In the genomic region with DNA sequence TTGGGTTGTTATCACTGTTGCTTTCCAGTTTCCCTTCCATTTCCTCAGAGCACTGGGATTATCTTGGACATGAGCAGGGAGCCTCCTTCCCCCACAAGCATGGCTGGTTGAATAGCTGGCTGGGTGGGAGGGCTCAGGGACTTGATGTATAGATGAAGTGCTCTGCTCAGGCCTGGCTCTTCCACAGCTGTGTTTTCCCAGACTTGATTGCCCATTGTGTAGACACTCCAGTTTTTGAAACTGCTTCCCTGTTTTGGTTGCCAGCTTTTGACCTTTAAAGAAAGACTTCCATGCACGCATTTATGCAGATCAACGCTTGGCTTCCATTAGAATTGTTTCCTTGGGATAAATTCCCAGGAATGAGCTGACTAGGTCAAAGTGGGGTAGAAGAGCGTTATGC, we compare ENCODE assay signal across 21 mouse cellular contexts. TPM values are rescaled to one million over a fixed set of nuclear protein-coding genes. Genes with fewer than 3 reads are reported as not detected.
A peak's percentile ranks its signal among the peaks of the same experiment; 100 is the strongest.
DNase-seq lines count a peak whose midpoint lies in the region; ATAC-seq lines count a peak whose summit lies in the region.
"Had no signal": no experiment of that assay in that cellular context is flagged by ENCODE, and none has a peak within 500 bp of the region (broad histone marks: within the 10 kb centered on the region; RNA-seq: fewer than 3 reads in every experiment).

No protein-coding gene starts in this region.

- no peak overlapping the region for H3K4me2 ChIP-seq in heart, embryonic 12.5 days
- H3K4me2 ChIP-seq in forebrain, embryonic 16.5 days (ENCODE audit: low read length): no peak overlapping the region
- H3K4me2 ChIP-seq: liver, embryonic 15.5 days; midbrain, embryonic 12.5 days had no signal

- no peak for ATAC-seq in heart, embryonic 12.5 days (ENCODE audit: insufficient number of reproducible peaks, low FRiP score)
- peak; percentile 59; the same call in 1 of the 2 replicates for ATAC-seq in forebrain, embryonic 16.5 days

- H3K27ac ChIP-seq in heart, embryonic 12.5 days (ENCODE audit: poor library complexity, severe bottlenecking): 0 out of 2 replicates have a peak overlapping the region, but pooled peaks have one; percentile 1
- H3K27ac ChIP-seq in embryonic facial prominence, embryonic 10.5 days (replicated peaks): peak overlapping the region; percentile 67
- H3K27ac ChIP-seq in forebrain, embryonic 16.5 days (ENCODE audit: low read length): no peak overlapping the region
- H3K27ac ChIP-seq: hindbrain, embryonic 10.5 days; liver, embryonic 15.5 days; midbrain, embryonic 12.5 days; stomach, postnatal 0 days had no signal

- intact Hi-C loops in heart, postnatal 36 days (cut with DNase I): loop anchor here (2.0 kb wide), 1 partner anchor 56 kb away; no protein-coding TSS in a partner anchor

- no peaks in the 10 kb centered on the region for H3K9me3 ChIP-seq in heart, embryonic 12.5 days (replicated peaks)
- H3K9me3 ChIP-seq in embryonic facial prominence, embryonic 10.5 days: 0 out of 2 replicates have a peak, but pooled peaks cover 4% of the 10 kb centered on the region
- H3K9me3 ChIP-seq in forebrain, embryonic 16.5 days (ENCODE audit: control insufficient read depth, low read length): no peaks in the 10 kb centered on the region
- H3K9me3 ChIP-seq: liver, embryonic 15.5 days; midbrain, embryonic 12.5 days had no signal

- H3K9ac ChIP-seq in heart, embryonic 12.5 days: no peak overlapping the region
- H3K9ac ChIP-seq in forebrain, embryonic 16.5 days (replicated peaks; ENCODE audit: low read depth, low read length): no peak overlapping the region
- H3K9ac ChIP-seq: liver, embryonic 15.5 days; midbrain, embryonic 12.5 days had no signal

- H3K36me3 ChIP-seq in heart, embryonic 12.5 days: no peaks in the 10 kb centered on the region
- H3K36me3 ChIP-seq in embryonic facial prominence, embryonic 10.5 days (replicated peaks): no peaks in the 10 kb centered on the region
- no peaks in the 10 kb centered on the region for H3K36me3 ChIP-seq in forebrain, embryonic 16.5 days (ENCODE audit: control insufficient read depth, insufficient read depth)
- H3K36me3 ChIP-seq: hindbrain, embryonic 10.5 days; liver, embryonic 15.5 days; midbrain, embryonic 12.5 days had no signal

- no peak overlapping the region for H3K4me3 ChIP-seq in heart, embryonic 12.5 days
- H3K4me3 ChIP-seq in embryonic facial prominence, embryonic 10.5 days: no peak overlapping the region
- no peak overlapping the region for H3K4me3 ChIP-seq in forebrain, embryonic 16.5 days (replicated peaks; ENCODE audit: low read length)
- H3K4me3 ChIP-seq: hindbrain, embryonic 10.5 days; left cerebral cortex, adult 2 months; liver, embryonic 15.5 days; midbrain, embryonic 12.5 days had no signal

- H3K4me1 ChIP-seq in heart, embryonic 12.5 days (replicated peaks): peaks cover 44% of the 10 kb centered on the region
- H3K4me1 ChIP-seq in embryonic facial prominence, embryonic 10.5 days: peaks cover 77% of the 10 kb centered on the region
- H3K4me1 ChIP-seq in forebrain, embryonic 16.5 days (replicated peaks; ENCODE audit: control insufficient read depth, insufficient read depth, low read length): peaks cover 4% of the 10 kb centered on the region

- WGBS in heart, embryonic 12.5 days: 84% methylated on average over 3 of the region's 3 CpGs
- WGBS in embryonic facial prominence, embryonic 10.5 days: 78% methylated on average over 3 of the region's 3 CpGs
- 51% methylated on average over 3 of the region's 3 CpGs for WGBS in forebrain, embryonic 16.5 days

- H3K27me3 ChIP-seq in heart, embryonic 12.5 days (replicated peaks): no peaks in the 10 kb centered on the region
- H3K27me3 ChIP-seq in embryonic facial prominence, embryonic 10.5 days (replicated peaks; ENCODE audit: low read depth, poor library complexity, severe bottlenecking): 0 out of 2 replicates have a peak, but pooled peaks cover 2% of the 10 kb centered on the region
- H3K27me3 ChIP-seq in forebrain, embryonic 16.5 days (replicated peaks; ENCODE audit: control insufficient read depth, insufficient read depth, low read length): no peaks in the 10 kb centered on the region
- H3K27me3 ChIP-seq: liver, embryonic 15.5 days; midbrain, embryonic 12.5 days had no signal

- no peak for DNase-seq in heart, postnatal 36 days
- peak; percentile 64 for DNase-seq in ES-CJ7 (ENCODE audit: low read depth, low spot score)
- DNase-seq in embryonic facial prominence, embryonic 10.5 days (ENCODE audit: low spot score): no peak
- DNase-seq in right cerebral cortex, postnatal 4 days: no peak
- DNase-seq in gastrocnemius, postnatal 25 days: no peak
- DNase-seq in kidney, postnatal 10 days: no peak
- DNase-seq: adrenal gland, postnatal 36 days; cerebellum, adult 18-20 months; kidney, adult 18-20 months; liver; lung, postnatal 10 days; thymus, adult 2 months had no signal

RNA-seq across cellular contexts. Expression of gene Ccr7, which starts 32.2 kb away (rescaled TPM):
- polyA plus RNA-seq in heart, embryonic 12.5 days (2016; fragmentation: Nextera tagmentation; extraction: Ambion mirVana): 0.08 TPM in 1 of 2 replicates, not detected in the other
- under 1 TPM; 0.38 to 0.58 TPM for total RNA-seq in heart, postnatal 36 days (2021)
- polyA plus RNA-seq in embryonic facial prominence, embryonic 10.5 days (2016; fragmentation: Nextera tagmentation; extraction: Ambion mirVana): 0.50 and 0.78 TPM in 2 replicates
- 0.16 TPM in 1 of 2 replicates, not detected in the other for polyA plus RNA-seq in forebrain, embryonic 16.5 days (2015; fragmentation: Nextera tagmentation; extraction: Ambion mirVana)
- not detected for total RNA-seq in gastrocnemius, postnatal 25 days (2021)
- total RNA-seq: layer of hippocampus, postnatal 10 days; left cerebral cortex, adult 2 months; left cerebral cortex, postnatal 36 days had no signal

RNA-seq across cellular contexts. Expression of gene Tns4, which starts 33.6 kb away (rescaled TPM):
- polyA plus RNA-seq in heart, embryonic 12.5 days (2016; fragmentation: Nextera tagmentation; extraction: Ambion mirVana): 0.05 and 0.11 TPM in 2 replicates
- under 1 TPM; 0.27 to 0.36 TPM for total RNA-seq in heart, postnatal 36 days (2021)
- polyA plus RNA-seq in embryonic facial prominence, embryonic 10.5 days (2016; fragmentation: Nextera tagmentation; extraction: Ambion mirVana): 0.96 and 1.0 TPM in 2 replicates
- not detected in 2 replicates for polyA plus RNA-seq in forebrain, embryonic 16.5 days (2015; fragmentation: Nextera tagmentation; extraction: Ambion mirVana)
- total RNA-seq in gastrocnemius, postnatal 25 days (2021): under 1 TPM in 1 of 2 experiments, not detected in 1; 0.05 TPM
